Mouse (Mus musculus) midbrain, embryonic 13.5 days (tissue): ENCODE results near the gene Magi2. TPM values are rescaled to one million over a fixed set of nuclear protein-coding genes. Genes with fewer than 3 reads are reported as not detected.

ENCODE experiments used
- ATAC-seq: fragments of 200-750 bp; cut with Nextera tagmentation; 2 replicates; pipeline ENCODE4 v1.8.0; 2017; ENCODE audit warnings: mild to moderate bottlenecking, moderate TSS enrichment, moderate library complexity
- H3K27ac ChIP-seq: fragments of 300-500 bp; sonication (generic); 2 replicates; pipeline ENCODE4 v1.5.1; 2015; ENCODE audit warnings: inconsistent platforms, mild to moderate bottlenecking, moderate library complexity
- H3K27me3 ChIP-seq: fragments of 300-500 bp; sonication (generic); 2 replicates; pipeline ENCODE4 v1.6.1; 2015; ENCODE audit warnings: mild to moderate bottlenecking, inconsistent platforms
- H3K36me3 ChIP-seq: fragments of 300-500 bp; sonication (generic); 2 replicates; pipeline ENCODE4 v1.6.1; 2015; ENCODE audit warnings: mild to moderate bottlenecking, inconsistent platforms
- H3K4me1 ChIP-seq: fragments of 300-500 bp; sonication (generic); replicated peaks from 2 replicates; pipeline ENCODE4 v1.6.1; 2015; ENCODE audit warnings: inconsistent platforms
- H3K4me2 ChIP-seq: fragments of 300-500 bp; sonication (generic); replicated peaks from 2 replicates; pipeline ENCODE4 v1.6.1; 2015; ENCODE audit warnings: moderate library complexity, mild to moderate bottlenecking, inconsistent platforms
- H3K4me3 ChIP-seq: fragments of 300-500 bp; sonication (generic); replicated peaks from 2 replicates; pipeline ENCODE4 v1.5.1; 2015; ENCODE audit warnings: mild to moderate bottlenecking, inconsistent platforms
- H3K9ac ChIP-seq: fragments of 300-500 bp; sonication (generic); replicated peaks from 2 replicates; pipeline ENCODE4 v1.6.1; 2015; ENCODE audit warnings: mild to moderate bottlenecking, inconsistent platforms
- H3K9me3 ChIP-seq: fragments of 300-500 bp; sonication (generic); 2 replicates; pipeline ENCODE4 v1.6.1; 2016; ENCODE audit warnings: mild to moderate bottlenecking, inconsistent platforms
- WGBS: fragments of 180-500 bp; shearing (Covaris S2); methylation state at CpG from one replicate; pipeline ENCODE4 v1.1.7; 2015; 5-methylcytosine and 5-hydroxymethylcytosine counted together
- polyA plus RNA-seq: library from polyadenylated mRNA; unstranded; fragments of >200 nt; fragmentation: Nextera tagmentation; extraction: Ambion mirVana; gene quantifications from 2 replicates; pipeline ENCODE4 v1.2.1, GENCODE M21; 2015

Magi2 gene
- polyA plus RNA-seq, 1 experiment from 2014 or later = 28.0 TPM

- Histone ChIP-seq H3K4me2 (peak overlapping the region; percentile 70), H3K27ac (peak overlapping the region; percentile 85), H3K9ac (peak overlapping the region; percentile 82), H3K4me1 (peaks cover 22% of the 10 kb centered on the region), H3K36me3 (no peaks in the 10 kb centered on the region), H3K27me3 (no peaks in the 10 kb centered on the region), H3K9me3 (no peaks in the 10 kb centered on the region), H3K4me3 (peak overlapping the region; percentile 56)
- ATAC-seq = peak; percentile 79
- WGBS = 1% methylated on average over 12 of the region's 12 CpGs
Measured at GRCm38 (mm10) chr5:19907381-19907982, 680.6 kb downstream of the Magi2 start.

GRCm38 (mm10) chr5:19907983-19908705, 681.3 kb downstream of the Magi2 start:
- Histone ChIP-seq H3K4me2 (peak overlapping the region; percentile 70), H3K27ac (peak overlapping the region; percentile 85), H3K36me3 (no peaks in the 10 kb centered on the region), H3K4me1 (peaks cover 22% of the 10 kb centered on the region), H3K27me3 (no peaks in the 10 kb centered on the region), H3K4me3 (peak overlapping the region; percentile 56), H3K9me3 (no peaks in the 10 kb centered on the region), H3K9ac (peak overlapping the region; percentile 82)
- peak; percentile 77 for ATAC-seq
- 2% methylated on average over 16 of the region's 16 CpGs for WGBS

GRCm38 (mm10) chr5:19908706-19909060, 681.8 kb downstream of the Magi2 start:
- peak overlapping the region; percentile 85 for H3K27ac ChIP-seq
- under 1% methylated on average over 5 of the region's 5 CpGs for WGBS
- ATAC-seq = peak; percentile 4; the same call in 1 of the 2 replicates
- H3K4me1 ChIP-seq = peaks cover 22% of the 10 kb centered on the region
- peak overlapping the region; percentile 56 for H3K4me3 ChIP-seq
- H3K9me3 ChIP-seq = no peaks in the 10 kb centered on the region
- no peaks in the 10 kb centered on the region for H3K27me3 ChIP-seq
- peak overlapping the region; percentile 82 for H3K9ac ChIP-seq
- H3K4me2 ChIP-seq = peak overlapping the region; percentile 70
- H3K36me3 ChIP-seq = no peaks in the 10 kb centered on the region

GRCm38 (mm10) chr5:19909071-19909470, 682.2 kb downstream of the Magi2 start:
- Histone ChIP-seq H3K4me1 (peaks cover 22% of the 10 kb centered on the region), H3K9ac (peak overlapping the region; percentile 82), H3K36me3 (no peaks in the 10 kb centered on the region), H3K27ac (peak overlapping the region; percentile 85), H3K4me2 (peak overlapping the region; percentile 70), H3K27me3 (no peaks in the 10 kb centered on the region), H3K4me3 (peak overlapping the region; percentile 56), H3K9me3 (no peaks in the 10 kb centered on the region)
- ATAC-seq = peak; percentile 49
- WGBS = 1% methylated on average over 11 of the region's 11 CpGs

GRCm38 (mm10) chr5:19909664-19910063, 682.8 kb downstream of the Magi2 start:
- Histone ChIP-seq H3K4me3 (peak overlapping the region; percentile 56), H3K27me3 (no peaks in the 10 kb centered on the region), H3K9me3 (no peaks in the 10 kb centered on the region), H3K4me2 (peak overlapping the region; percentile 70), H3K36me3 (no peaks in the 10 kb centered on the region), H3K9ac (peak overlapping the region; percentile 82), H3K4me1 (peaks cover 22% of the 10 kb centered on the region), H3K27ac (peak overlapping the region; percentile 85)
- peak; percentile 30 for ATAC-seq
- 48% methylated on average over 7 of the region's 7 CpGs for WGBS

GRCm38 (mm10) chr5:19932102-19932501, 705.3 kb downstream of the Magi2 start:
- H3K9ac ChIP-seq = no peak overlapping the region
- H3K4me2 ChIP-seq = no peak overlapping the region
- H3K36me3 ChIP-seq = no peaks in the 10 kb centered on the region
- ATAC-seq = no peak
- 0 out of 2 replicates have a peak overlapping the region, but pooled peaks have one; percentile 25 for H3K27ac ChIP-seq
- H3K9me3 ChIP-seq = no peaks in the 10 kb centered on the region
- no peaks in the 10 kb centered on the region for H3K27me3 ChIP-seq
- H3K4me1 ChIP-seq = no peaks in the 10 kb centered on the region
- no peak overlapping the region for H3K4me3 ChIP-seq
- WGBS = 86% methylated on average over 3 of the region's 3 CpGs

GRCm38 (mm10) chr5:19933190-19933589, 706.4 kb downstream of the Magi2 start:
- Histone ChIP-seq H3K4me3 (no peak overlapping the region), H3K4me1 (no peaks in the 10 kb centered on the region), H3K4me2 (no peak overlapping the region), H3K27ac (no peak overlapping the region), H3K36me3 (no peaks in the 10 kb centered on the region), H3K9ac (no peak overlapping the region), H3K9me3 (no peaks in the 10 kb centered on the region), H3K27me3 (no peaks in the 10 kb centered on the region)
- WGBS = 73% methylated on average over 2 of the region's 2 CpGs
- no peak for ATAC-seq

GRCm38 (mm10) chr5:19951102-19951501, 724.3 kb downstream of the Magi2 start:
- Histone ChIP-seq H3K36me3 (no peaks in the 10 kb centered on the region), H3K4me1 (no peaks in the 10 kb centered on the region), H3K9me3 (no peaks in the 10 kb centered on the region), H3K4me2 (no peak overlapping the region), H3K9ac (no peak overlapping the region), H3K27ac (no peak overlapping the region), H3K4me3 (no peak overlapping the region), H3K27me3 (no peaks in the 10 kb centered on the region)
- ATAC-seq = no peak
- 86% methylated on average over 2 of the region's 2 CpGs for WGBS

- no peaks in the 10 kb centered on the region for H3K36me3 ChIP-seq
- H3K9ac ChIP-seq = no peak overlapping the region
- no peaks in the 10 kb centered on the region for H3K9me3 ChIP-seq
- no peak overlapping the region for H3K4me2 ChIP-seq
- WGBS = 92% methylated on average over 1 of the region's 1 CpGs
- no peak for ATAC-seq
- H3K27me3 ChIP-seq = no peaks in the 10 kb centered on the region
- no peaks in the 10 kb centered on the region for H3K4me1 ChIP-seq
- H3K27ac ChIP-seq = no peak overlapping the region
- no peak overlapping the region for H3K4me3 ChIP-seq
Measured at GRCm38 (mm10) chr5:19964113-19964512, 737.3 kb downstream of the Magi2 start.

GRCm38 (mm10) chr5:19972736-19973135, 745.9 kb downstream of the Magi2 start:
- Histone ChIP-seq H3K36me3 (no peaks in the 10 kb centered on the region), H3K9me3 (no peaks in the 10 kb centered on the region), H3K4me2 (no peak overlapping the region), H3K27me3 (no peaks in the 10 kb centered on the region), H3K4me1 (0 out of 2 replicates have a peak, but pooled peaks cover 3% of the 10 kb centered on the region), H3K9ac (no peak overlapping the region), H3K27ac (no peak overlapping the region), H3K4me3 (no peak overlapping the region)
- ATAC-seq = no peak
- WGBS = 86% methylated on average over 2 of the region's 2 CpGs

- Histone ChIP-seq H3K27ac (no peak overlapping the region), H3K4me2 (no peak overlapping the region), H3K4me1 (0 out of 2 replicates have a peak, but pooled peaks cover 3% of the 10 kb centered on the region), H3K27me3 (no peaks in the 10 kb centered on the region), H3K4me3 (no peak overlapping the region), H3K36me3 (no peaks in the 10 kb centered on the region), H3K9me3 (no peaks in the 10 kb centered on the region), H3K9ac (no peak overlapping the region)
- 92% methylated on average over 3 of the region's 3 CpGs for WGBS
- no peak for ATAC-seq
Measured at GRCm38 (mm10) chr5:19973852-19974251, 747.0 kb downstream of the Magi2 start.

- ATAC-seq = peak; percentile 63; the same call in 1 of the 2 replicates
- H3K9me3 ChIP-seq = no peaks in the 10 kb centered on the region
- H3K9ac ChIP-seq = no peak overlapping the region
- H3K4me3 ChIP-seq = no peak overlapping the region
- WGBS = 23% methylated on average over 6 of the region's 6 CpGs
- no peaks in the 10 kb centered on the region for H3K27me3 ChIP-seq
- no peak overlapping the region for H3K4me2 ChIP-seq
- H3K4me1 ChIP-seq = peaks cover 27% of the 10 kb centered on the region
- peak overlapping the region; percentile 51; the same call in 1 of the 2 replicates for H3K27ac ChIP-seq
- H3K36me3 ChIP-seq = no peaks in the 10 kb centered on the region
Measured at GRCm38 (mm10) chr5:19981518-19981917, 754.7 kb downstream of the Magi2 start.
